Mouse (Mus musculus): ENCODE measurements at regions not wholly inside any gene's neighbourhood (a gene's known extent, or its start where the extent isn't known, plus 50 kb on each side); places are given as distances from the start of the nearest gene placed in this dataset.
"Not testable (repeated sequence)": the region's sequence is repeated elsewhere in the genome, so short reads cannot be mapped to it uniquely, and the experiment has no call there.

DNA sequence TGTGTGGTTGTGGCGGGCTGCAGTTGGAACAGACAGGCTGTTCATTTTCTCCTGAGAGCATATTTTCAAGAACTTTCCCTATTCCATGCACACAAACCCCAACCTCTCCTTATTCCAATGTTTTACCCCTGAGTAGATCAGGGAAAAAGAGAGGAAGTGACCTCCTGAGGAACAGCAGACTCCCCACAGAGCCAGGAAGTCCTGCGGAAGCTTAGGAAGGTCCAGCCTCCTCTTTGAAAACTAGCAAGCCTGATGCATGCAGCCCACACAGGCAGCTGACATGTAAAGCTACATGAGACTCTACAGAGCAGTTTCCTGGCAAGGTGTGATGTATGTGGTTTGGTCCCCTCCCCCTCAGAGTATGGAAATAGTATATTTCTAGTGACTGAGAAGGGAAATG lies 160.9 kb upstream of the Col8a1 start:
- intact Hi-C loops (cut with DNase I) = no loop called here
- DNase-seq = no peak

DNA sequence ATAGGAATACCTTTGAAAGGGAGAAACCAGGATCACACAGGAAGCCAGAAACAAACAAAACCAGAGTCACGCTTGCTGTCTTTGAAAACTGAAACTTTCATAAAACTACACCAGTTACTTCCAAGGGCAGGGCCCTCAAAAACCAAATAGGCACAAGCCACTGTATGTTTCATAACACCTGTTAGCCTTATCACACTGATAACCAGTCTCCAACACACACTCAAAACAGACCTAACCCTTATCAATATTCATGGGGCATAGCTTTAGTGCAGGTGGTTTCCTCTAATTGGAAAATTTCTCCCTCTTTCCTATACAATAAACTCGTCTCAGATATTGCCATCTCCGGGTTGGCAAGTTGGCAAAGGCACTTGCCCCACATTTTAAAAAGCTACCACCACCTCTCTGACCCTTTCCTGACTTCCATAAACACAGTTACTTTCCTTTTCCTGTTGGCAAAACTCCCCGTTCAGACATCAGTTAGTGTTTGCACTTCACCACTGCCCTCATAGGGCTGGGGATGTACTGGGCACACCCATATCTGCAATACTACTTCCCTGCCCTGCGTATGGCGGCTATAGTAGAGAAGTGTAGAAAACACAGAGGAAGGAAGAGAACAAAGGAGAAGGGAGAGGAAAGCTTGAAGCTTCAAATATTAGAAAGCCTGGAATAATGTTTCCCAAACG lies 169.1 kb upstream of the Col8a1 start:
- DNase-seq = no peak
- intact Hi-C loops (cut with DNase I) = no loop called here

DNA sequence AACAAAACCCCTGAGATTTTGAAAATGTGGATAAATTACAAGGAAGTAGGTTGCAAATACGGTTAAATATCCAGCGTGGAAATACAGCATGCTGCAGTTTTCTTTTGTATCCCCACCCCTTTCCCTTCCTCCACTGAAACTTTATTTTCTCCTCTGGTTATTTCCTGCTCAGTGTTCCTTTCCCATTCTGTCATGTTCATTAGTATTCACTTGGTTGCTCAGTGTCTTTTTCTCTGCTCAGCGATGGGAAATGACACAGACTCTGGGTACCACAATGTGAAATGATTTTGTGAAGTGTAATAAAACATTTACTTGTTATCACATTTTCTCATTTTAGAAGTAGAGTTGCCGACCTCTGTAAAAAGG lies 169.6 kb upstream of the Col8a1 start:
- intact Hi-C loops (cut with DNase I) = no loop called here
- DNase-seq = no peak

DNA sequence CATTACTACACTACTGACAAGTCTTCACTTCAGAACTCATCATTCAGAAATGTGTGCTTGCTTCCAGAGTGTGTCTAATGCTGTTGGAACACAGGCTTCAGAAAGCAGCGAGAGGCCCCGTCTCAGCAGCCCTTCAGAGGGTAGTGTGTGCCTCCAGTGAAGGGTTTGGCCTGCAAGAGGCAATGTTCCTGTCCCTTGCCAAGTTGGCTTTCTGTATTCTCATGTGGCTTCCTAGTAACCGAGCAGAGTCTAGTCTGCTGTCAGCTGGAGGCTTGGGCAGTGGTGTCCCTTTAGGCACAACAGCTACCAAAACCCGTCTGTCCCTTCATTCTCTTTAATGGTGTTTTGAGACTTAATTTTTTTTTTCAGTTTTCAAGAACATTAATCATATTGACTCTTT lies 173.3 kb upstream of the Col8a1 start:
- peak; percentile 77 to 80 for DNase-seq
- intact Hi-C loops (cut with DNase I) = no loop called here

DNA sequence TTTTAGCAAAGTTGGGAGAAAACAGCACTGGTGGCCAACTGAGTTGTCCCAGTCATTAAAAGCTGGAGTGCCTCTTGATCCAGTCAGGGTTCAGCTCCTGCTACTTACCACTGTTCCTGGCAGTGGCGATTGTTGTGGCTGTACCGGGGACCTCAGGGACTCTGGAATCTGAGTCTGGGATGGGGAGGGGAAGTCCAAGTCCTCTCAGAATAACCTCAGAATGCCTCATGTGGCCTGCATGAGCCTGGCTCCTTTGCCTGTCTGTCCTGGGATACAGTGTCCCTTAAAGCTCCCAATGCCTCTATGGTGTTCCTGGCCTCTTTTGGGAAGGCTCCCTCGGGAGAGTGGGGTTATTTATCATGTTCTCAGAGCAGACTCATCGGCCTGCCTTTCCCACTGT lies 173.8 kb upstream of the Col8a1 start:
- DNase-seq = peak; percentile 64 to 65
- intact Hi-C loops (cut with DNase I) = no loop called here

DNA sequence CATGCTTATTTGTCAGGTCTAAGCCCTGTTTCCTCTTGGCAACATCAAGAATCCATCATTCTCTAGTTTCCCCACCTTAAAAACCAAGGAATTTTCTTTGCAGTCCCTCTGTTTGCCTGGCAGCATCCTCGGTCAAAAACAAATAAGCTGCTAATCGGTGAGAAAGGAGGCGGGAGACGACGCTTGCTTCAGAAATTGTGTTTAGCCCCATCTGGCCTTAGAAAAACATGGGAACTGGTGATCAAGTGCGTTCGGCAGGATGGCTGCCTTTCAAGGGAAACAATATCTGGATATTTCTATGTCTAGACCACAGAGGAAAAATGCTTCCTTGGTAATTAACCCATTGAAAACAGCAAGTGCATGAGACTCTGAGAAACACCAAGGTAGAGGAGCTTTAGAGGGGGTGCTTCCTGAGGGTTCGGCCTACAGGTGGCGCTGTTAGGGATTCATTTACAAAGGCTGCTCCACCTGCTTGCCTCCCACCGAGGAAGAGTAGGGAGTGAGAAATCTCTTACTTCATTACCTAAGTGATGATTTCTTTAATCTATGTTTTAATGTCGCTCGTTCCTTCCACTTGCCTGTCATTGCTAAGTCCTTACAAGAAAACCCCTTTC lies 174.7 kb upstream of the Col8a1 start:
- intact Hi-C loops (cut with DNase I) = no loop called here
- DNase-seq = peak in 1 of 2 experiments; percentile 21

DNA sequence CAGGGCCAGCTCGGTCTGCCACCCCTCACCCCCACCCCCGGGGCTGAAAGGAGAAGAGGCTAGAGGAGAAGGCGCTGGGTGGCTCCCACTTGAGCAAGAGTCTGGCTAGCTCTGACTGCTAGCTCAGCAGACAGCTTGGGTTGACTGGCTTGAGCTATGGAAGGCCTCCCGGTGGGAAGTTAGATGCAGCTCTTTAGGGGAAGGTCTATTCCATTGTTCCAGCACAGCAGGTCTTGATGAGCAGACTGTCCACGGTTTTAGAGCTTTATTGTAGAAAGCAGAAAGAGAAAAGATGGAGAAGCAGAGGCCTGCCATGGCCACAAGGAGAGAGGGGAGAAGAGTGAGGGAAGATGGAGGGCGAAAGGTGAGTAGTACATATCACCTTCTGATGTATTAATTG lies 190.9 kb upstream of the Col8a1 start:
- intact Hi-C loops (cut with DNase I) = no loop called here
- DNase-seq = no peak

DNA sequence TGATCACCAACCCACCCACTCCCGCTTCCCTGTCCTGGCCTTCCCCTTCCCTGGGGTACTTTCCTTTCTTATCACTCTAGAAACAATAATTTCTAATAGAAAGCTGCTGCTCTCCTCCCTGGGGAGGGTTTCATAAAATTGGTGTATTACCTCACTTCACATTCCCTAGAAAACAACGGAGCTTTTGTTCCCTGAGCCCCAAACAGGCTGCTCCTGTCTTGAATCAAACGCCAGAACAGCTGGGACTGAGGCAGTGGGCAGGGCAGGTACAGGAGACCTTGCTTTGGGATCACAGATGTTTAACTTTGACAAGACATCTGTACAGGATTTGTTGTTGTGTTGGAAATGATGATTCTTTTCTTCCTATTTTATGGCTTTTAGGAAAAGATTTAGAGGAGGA lies 192.8 kb upstream of the Col8a1 start:
- intact Hi-C loops (cut with DNase I) = no loop called here

DNA sequence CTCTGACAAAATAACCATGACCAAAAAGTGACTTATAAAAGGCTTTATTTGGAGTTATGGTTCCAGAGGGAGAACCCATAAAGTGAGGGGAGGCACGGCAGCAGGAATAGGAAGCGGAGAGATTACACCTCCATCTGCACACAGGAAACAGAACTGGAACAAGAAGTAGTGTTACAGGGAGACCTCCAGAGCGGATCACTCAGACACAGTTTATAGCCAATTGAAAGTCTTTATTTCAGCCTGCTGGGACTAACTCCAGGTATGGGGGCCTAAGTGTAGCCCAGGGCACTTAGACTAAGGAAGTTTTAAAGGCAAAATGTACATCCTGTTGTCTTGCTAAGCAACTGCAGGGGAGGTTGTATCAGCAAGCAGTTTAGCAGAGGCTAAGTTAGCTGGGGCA lies 195.1 kb upstream of the Col8a1 start:
- no peak for DNase-seq
- intact Hi-C loops (cut with DNase I) = no loop called here

More for the DNA sequence above, 192.8 kb upstream of the Col8a1 start:
- no peak for DNase-seq

DNA sequence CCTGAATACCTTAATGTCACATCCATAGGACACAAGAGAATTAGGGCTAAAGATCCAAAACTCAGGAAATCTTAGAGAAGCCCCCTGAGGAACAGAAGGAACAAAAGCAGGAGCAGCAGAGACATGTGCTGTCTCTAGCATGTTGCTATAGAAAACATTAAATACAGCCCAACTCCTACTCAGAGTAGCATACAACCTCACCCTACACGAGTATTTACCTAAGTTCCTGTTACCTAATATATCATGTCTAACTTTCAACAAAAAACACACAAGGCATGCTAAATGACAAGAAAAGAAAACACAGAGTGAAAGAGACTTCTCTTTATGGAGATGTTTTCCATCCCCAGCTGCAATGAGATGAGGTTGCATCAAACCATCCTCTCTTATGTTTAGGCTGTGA lies 216.4 kb upstream of the Col8a1 start:
- intact Hi-C loops (cut with DNase I) = no loop called here
- no peak for DNase-seq

DNA sequence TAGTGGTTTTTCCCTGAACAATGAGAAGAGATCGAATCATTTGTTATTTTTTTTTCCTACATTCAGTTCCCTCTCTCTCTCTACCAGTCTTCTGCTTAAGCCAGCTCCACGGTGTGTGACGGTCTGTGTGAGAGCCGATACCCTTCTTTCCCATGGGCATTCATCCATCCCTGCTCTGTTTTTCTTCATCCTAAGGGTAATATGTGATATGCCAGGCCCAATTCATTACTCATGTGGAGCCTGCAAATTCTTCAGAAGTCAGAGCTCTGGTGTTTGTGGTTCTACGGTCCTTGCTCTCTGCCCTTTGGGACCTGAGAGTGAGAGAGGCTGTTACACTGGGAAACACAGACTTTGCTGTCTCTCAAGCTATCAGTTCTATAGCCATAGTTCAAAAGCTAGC lies 229.6 kb upstream of the Col8a1 start:
- no peak for DNase-seq
- intact Hi-C loops (cut with DNase I) = no loop called here

DNA sequence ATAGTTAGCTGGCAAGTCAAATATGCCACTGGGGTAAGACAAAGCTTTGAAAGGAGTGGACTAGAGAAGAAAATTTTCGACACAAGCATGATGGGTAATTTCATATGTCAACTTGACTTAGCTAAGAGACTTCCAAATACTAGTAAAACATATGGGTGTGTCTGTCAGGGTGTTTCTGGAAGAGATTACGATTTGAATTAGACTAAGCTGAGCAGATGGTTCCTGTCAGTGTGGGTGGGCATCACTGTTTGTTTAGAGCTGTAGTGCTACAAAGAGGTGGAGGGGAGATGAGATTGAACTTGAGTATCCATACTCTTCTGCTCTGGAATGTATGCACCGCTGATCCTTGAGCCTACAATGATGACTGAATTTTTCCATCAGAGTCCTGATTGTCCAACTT lies 251.2 kb upstream of the Col8a1 start:
- DNase-seq = no peak
- intact Hi-C loops (cut with DNase I) = no loop called here

DNA sequence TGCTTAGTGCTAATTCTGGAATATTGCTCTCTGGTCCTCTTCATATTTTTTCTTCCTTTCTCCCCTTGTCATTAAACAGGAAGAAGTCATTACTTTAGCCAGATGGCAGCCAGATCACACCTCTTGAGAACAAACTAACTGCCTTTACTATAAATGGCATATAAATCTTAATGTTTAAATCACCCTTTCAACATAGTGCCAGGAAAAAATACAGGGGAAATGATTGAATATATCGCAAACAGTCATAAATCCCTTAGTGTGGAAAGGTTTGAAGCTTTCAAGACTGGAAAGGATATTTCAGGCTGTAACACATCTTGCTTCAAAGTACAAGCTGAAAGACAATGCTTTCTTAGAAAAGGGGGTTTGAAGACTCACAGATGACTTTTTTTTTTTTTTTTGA lies 259.0 kb upstream of the Col8a1 start:
- intact Hi-C loops (cut with DNase I) = no loop called here

DNA sequence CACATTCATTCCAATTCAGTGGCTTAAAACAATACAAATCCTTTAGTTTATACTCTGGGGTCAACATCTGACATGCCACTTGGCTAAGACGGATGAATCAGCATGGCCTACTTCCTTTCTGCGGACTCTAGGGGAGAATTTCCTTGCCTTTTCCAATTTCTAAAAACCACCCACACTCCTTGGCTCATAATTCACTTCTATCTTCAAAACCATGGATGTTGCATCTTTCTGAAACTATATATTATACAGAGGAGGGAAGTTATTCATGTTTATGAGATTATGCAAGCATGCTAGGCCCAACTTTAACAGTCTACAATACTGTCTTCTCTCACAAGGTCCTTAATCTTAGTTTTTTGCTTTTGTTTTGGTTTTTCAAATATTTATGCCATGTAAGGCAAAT lies 273.0 kb upstream of the Col8a1 start:
- DNase-seq = no peak
- intact Hi-C loops (cut with DNase I) = no loop called here

More for the DNA sequence above, 259.0 kb upstream of the Col8a1 start:
- no peak for DNase-seq

DNA sequence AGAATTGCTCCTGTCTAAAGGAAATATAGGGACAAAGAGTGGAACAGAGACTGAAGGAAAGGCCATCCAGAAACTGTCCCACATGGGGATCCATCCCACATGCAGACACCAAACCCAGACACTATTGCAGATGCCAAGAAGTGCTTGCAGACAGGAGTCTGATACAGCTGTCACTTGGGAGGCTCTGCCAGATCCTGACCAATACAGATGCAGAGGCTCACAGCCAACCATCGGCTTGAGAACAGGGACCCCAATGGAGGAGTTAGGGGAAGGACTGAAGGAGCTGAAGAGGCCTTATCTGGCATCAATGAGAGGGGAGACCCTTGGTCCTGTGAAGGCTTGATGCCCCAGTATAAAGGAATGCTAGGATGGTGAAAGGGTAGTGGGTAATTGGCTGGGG lies 274.0 kb upstream of the Col8a1 start:
- DNase-seq = peak; percentile 22 to 25
- intact Hi-C loops (cut with DNase I) = not testable (repeated sequence)

DNA sequence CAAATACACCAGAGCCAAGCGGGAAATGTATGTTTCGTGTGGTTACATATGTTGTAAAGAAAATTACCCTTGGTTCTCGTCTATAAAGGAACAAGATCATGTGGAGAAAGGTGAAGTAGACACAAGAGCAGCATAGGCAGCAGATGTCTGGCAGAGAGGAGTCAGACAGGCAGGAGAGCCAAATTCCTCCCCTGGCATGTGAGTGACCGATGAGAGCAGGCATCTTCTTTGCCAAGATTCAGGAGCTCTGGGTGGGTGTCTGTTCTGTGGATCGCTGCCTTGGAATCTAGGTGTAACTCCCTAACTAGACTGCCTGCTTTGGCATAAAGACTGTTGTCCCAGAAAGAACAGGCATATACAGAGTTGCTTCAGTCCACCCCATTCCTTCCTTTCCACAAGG lies 275.1 kb upstream of the Col8a1 start:
- DNase-seq = peak; percentile 30 to 34

DNA sequence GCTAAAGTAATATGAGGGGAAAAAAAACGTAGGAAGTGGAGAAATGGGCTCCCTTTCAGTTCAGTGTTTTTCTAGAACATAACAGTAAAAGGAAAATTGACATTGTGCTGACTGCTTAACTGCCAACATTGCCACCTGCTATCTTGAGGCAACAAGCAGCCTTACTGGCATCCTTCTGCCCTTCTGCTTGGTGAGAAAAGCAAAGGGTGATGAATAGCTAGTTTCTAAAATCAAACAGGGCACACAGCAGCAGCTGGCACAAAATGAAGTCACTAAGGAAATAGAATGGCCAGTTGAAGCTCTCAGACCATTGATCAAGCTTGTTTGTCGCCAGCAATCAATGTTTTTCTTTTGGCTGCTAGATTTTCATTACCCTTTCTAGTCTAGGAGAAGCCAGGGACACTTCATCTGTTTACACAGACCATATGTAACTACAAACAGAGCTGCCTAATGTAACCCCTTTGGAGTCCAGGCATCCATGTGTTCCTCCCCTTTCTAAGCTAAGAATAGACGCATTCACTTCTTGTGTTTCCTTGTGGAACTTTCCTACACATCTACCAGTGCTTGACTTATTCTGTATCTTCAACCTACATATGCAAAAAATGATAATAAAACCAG lies 314.2 kb upstream of the Col8a1 start:
- intact Hi-C loops (cut with DNase I) = no loop called here
- DNase-seq = no peak

More for the DNA sequence above, 275.1 kb upstream of the Col8a1 start:
- intact Hi-C loops (cut with DNase I) = no loop called here

DNA sequence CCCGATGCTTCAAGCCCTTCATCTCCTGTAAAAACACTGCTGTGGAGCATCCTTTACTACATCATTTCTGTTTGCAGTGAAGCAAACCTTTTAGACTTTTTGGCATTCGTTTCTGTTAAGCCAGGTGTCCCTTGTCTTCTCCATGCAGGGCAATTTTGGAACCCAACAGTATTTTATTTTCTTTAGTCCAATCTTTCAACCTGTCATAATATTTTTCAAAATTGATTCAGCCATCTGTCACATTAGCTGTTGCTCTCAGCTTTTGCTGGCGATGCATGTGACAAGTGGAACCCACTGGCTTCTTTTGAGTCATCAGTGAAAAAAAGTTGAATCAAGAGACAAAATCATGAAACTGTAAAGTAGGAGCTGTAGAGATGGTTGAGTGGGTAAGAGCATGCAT lies 317.9 kb upstream of the Col8a1 start:
- no peak for DNase-seq
- intact Hi-C loops (cut with DNase I) = no loop called here

DNA sequence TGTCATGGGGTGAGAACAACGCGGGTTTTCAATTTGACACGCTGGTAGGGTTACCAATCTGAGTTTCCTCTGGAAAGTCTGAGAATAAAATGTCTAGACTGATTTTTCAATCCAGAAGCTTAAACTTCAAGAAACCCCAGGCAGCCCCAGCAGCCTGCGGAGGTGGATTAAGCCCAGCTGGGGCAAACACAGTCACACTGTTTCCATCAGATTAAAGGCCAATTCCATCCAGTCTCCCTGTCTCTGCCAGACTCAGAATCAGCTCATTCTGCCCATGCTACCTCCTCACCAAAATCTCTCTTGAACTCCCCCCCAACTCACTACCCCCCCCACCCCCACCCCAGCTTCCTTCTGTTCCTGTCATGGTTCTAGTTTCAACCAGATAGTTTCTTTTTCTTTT lies 307.9 kb upstream of the Dcbld2 start:
- no peak for DNase-seq
- intact Hi-C loops (cut with DNase I) = no loop called here

DNA sequence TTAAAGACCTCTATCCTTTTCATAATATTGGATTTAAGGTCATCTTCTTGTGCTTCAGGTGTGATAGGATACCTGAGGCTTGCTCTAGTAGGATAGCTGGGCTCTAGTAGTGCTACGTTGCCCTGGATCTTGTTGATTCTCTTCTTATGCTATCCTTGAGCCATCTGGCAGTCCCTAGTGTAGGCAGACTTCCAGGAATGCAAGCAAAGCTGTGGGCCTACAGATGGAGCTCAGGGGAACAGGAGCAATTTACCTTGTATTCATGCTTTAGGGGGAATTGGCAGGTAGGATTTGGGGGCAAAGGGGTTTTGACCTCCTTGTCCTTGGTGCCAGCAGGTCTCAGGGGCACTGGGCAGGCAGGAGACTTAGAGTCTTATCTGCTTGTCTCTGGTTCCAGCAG lies 297.8 kb upstream of the Dcbld2 start:
- intact Hi-C loops (cut with DNase I) = no loop called here
- DNase-seq = no peak

DNA sequence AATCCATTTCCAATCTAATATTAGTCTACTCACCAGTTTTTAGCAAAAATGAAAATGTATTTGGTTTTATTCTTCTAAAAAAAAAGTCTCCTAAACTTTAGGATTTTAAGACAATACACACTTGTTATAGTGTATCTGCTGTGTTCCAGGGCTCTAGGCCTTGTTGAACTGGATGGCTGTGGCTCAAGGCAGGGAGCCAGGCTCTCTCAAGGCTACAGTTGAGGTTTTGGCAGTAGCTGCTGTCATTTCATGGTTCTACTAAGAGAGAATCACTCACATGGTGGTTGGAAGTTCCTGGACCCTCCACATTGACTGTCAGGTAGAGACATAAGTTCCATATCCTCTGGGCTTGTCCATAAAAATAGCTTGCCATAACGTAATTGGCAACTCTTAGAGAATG lies 282.2 kb upstream of the Dcbld2 start:
- DNase-seq = no peak
- intact Hi-C loops (cut with DNase I) = no loop called here

DNA sequence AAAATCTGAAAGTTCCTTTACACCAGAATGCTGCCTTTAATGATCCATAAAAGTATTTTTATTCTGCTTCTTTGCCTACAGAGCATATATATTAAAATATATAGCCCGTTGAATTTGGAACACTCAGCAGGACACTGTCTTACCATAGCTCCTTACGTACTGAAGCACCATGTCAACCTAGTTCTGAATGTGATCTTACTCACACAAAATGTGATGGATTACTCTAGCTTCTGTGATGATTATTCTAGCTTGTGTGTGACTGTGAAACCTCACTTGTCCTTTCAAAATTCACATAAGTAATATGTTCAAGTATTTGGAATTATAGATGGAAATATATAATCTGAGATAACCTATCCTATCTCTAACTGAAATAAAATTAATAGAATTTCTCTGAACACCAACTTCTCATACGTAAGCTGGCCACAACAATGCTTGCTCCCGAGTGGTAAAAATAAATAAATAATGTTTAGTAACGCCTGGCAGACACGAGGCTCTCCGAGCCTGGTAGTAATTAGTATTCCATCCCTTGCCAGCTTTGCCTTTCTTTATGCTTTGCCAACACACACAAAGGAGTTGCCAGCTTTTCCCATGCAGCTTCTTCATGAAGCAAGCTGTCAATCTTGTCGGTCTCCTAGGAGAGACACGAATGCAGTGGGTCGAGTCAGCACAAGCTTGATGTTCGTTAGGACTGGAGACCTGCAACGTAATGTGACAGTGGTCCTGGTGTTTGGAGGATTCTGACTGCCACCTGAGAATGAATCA lies 271.9 kb upstream of the Dcbld2 start:
- no peak for DNase-seq
- intact Hi-C loops (cut with DNase I) = no loop called here

Measured in heart, postnatal 10 days (tissue).